ENCODE assay signal across 15 mouse cellular contexts in genomic region chr4:105164952-105165351, GRCm38 (mm10). TPM values are rescaled to one million over a fixed set of nuclear protein-coding genes. Genes with fewer than 3 reads are reported as not detected.
DNase-seq lines count a peak whose midpoint lies in the region; ATAC-seq and TF ChIP-seq lines count a peak whose summit lies in the region.
"Had no signal": no experiment of that assay in that cellular context is flagged by ENCODE, and none has a peak within 500 bp of the region (broad histone marks: within the 10 kb centered on the region; RNA-seq: fewer than 3 reads in every experiment).

No protein-coding gene starts in this region.

- peaks cover 9% of the 10 kb centered on the region; the same call in 1 of the 2 replicates for H3K4me1 ChIP-seq in intestine, embryonic 14.5 days (replicated peaks; ENCODE audit: control insufficient read depth, insufficient read depth, low read length)
- H3K4me1 ChIP-seq in intestine, embryonic 15.5 days (replicated peaks) = 0 out of 2 replicates have a peak, but pooled peaks cover 3% of the 10 kb centered on the region
- peaks cover 11% of the 10 kb centered on the region for H3K4me1 ChIP-seq in midbrain, postnatal 0 days (ENCODE audit: insufficient read depth, low read length)
- peaks cover 62% of the 10 kb centered on the region for H3K4me1 ChIP-seq in midbrain, embryonic 10.5 days
- peaks cover 31% of the 10 kb centered on the region for H3K4me1 ChIP-seq in forebrain, embryonic 14.5 days (ENCODE audit: control insufficient read depth, insufficient read depth, low read length)
- H3K4me1 ChIP-seq: heart, embryonic 15.5 days had no signal

- no peak overlapping the region for H3K9ac ChIP-seq in intestine, embryonic 14.5 days (ENCODE audit: low read length)
- no peak overlapping the region for H3K9ac ChIP-seq in intestine, embryonic 15.5 days
- no peak overlapping the region for H3K9ac ChIP-seq in midbrain, postnatal 0 days (replicated peaks; ENCODE audit: low read length, poor library complexity, severe bottlenecking)
- H3K9ac ChIP-seq in forebrain, embryonic 14.5 days (ENCODE audit: low read length) = no peak overlapping the region
- H3K9ac ChIP-seq: heart, embryonic 15.5 days; hindbrain, embryonic 12.5 days; liver, embryonic 14.5 days; midbrain, embryonic 13.5 days had no signal

- no peaks in the 10 kb centered on the region for H3K9me3 ChIP-seq in intestine, embryonic 14.5 days (ENCODE audit: control insufficient read depth, low read length)
- H3K9me3 ChIP-seq in intestine, embryonic 15.5 days = no peaks in the 10 kb centered on the region
- no peaks in the 10 kb centered on the region for H3K9me3 ChIP-seq in midbrain, postnatal 0 days (ENCODE audit: low read length)
- H3K9me3 ChIP-seq in midbrain, embryonic 10.5 days (replicated peaks) = no peaks in the 10 kb centered on the region
- no peaks in the 10 kb centered on the region for H3K9me3 ChIP-seq in forebrain, embryonic 14.5 days (replicated peaks; ENCODE audit: control insufficient read depth, low read length)
- H3K9me3 ChIP-seq: heart, embryonic 15.5 days; hindbrain, embryonic 12.5 days; midbrain, embryonic 13.5 days had no signal

- H3K36me3 ChIP-seq in intestine, embryonic 14.5 days (ENCODE audit: control insufficient read depth, insufficient read depth, low read length) = peaks cover 10% of the 10 kb centered on the region; the same call in 1 of the 2 replicates
- H3K36me3 ChIP-seq in intestine, embryonic 15.5 days = no peaks in the 10 kb centered on the region
- no peaks in the 10 kb centered on the region for H3K36me3 ChIP-seq in midbrain, postnatal 0 days (ENCODE audit: insufficient read depth, low read length)
- H3K36me3 ChIP-seq in midbrain, embryonic 10.5 days = peaks cover 32% of the 10 kb centered on the region
- peaks cover 16% of the 10 kb centered on the region; the same call in 1 of the 2 replicates for H3K36me3 ChIP-seq in forebrain, embryonic 14.5 days (ENCODE audit: control insufficient read depth, insufficient read depth, low read length)
- H3K36me3 ChIP-seq: heart, embryonic 15.5 days; hindbrain, embryonic 12.5 days had no signal

- WGBS in intestine, embryonic 14.5 days = 96% methylated on average over 6 of the region's 6 CpGs
- 92% methylated on average over 6 of the region's 6 CpGs for WGBS in intestine, embryonic 15.5 days
- WGBS in midbrain, postnatal 0 days = 92% methylated on average over 6 of the region's 6 CpGs
- WGBS in midbrain, embryonic 10.5 days = 93% methylated on average over 6 of the region's 6 CpGs
- 71% methylated on average over 6 of the region's 6 CpGs for WGBS in forebrain, embryonic 14.5 days

- H3K27me3 ChIP-seq in intestine, embryonic 14.5 days (replicated peaks; ENCODE audit: control insufficient read depth, insufficient read depth, low read length) = no peaks in the 10 kb centered on the region
- H3K27me3 ChIP-seq in intestine, embryonic 15.5 days (replicated peaks) = no peaks in the 10 kb centered on the region
- H3K27me3 ChIP-seq in midbrain, postnatal 0 days (ENCODE audit: insufficient read depth, low read length) = no peaks in the 10 kb centered on the region
- H3K27me3 ChIP-seq in midbrain, embryonic 10.5 days (ENCODE audit: low read depth, poor library complexity, severe bottlenecking) = no peaks in the 10 kb centered on the region
- no peaks in the 10 kb centered on the region for H3K27me3 ChIP-seq in forebrain, embryonic 14.5 days (replicated peaks; ENCODE audit: control insufficient read depth, insufficient read depth, low read length)
- H3K27me3 ChIP-seq: heart, embryonic 15.5 days; hindbrain, embryonic 12.5 days; midbrain, embryonic 13.5 days had no signal

- DNase-seq in intestine, embryonic 14.5 days (ENCODE audit: low spot score) = peak; percentile 33
- DNase-seq in midbrain, postnatal 0 days (ENCODE audit: low spot score) = no peak
- DNase-seq in midbrain, embryonic 10.5 days (ENCODE audit: low spot score) = no peak
- peak; percentile 54 for DNase-seq in forebrain, embryonic 14.5 days (ENCODE audit: low spot score)
- no peak for DNase-seq in adrenal gland, postnatal 4 days (ENCODE audit: low spot score in 2 of 2)
- DNase-seq in frontal cortex, postnatal 25 days (ENCODE audit: low spot score in 2 of 2) = no peak
- no peak for DNase-seq in left cerebral cortex, postnatal 4 days
- DNase-seq: cerebellum, adult 11-12 months; kidney, adult 2 months; lung, postnatal 36 days had no signal

- no peak overlapping the region for H3K4me3 ChIP-seq in intestine, embryonic 14.5 days (ENCODE audit: low read depth, low read length)
- no peak overlapping the region for H3K4me3 ChIP-seq in intestine, embryonic 15.5 days (replicated peaks)
- H3K4me3 ChIP-seq in midbrain, postnatal 0 days (ENCODE audit: low read depth, low read length) = no peak overlapping the region
- no peak overlapping the region for H3K4me3 ChIP-seq in midbrain, embryonic 10.5 days
- H3K4me3 ChIP-seq in forebrain, embryonic 14.5 days (ENCODE audit: low read depth, low read length) = no peak overlapping the region
- H3K4me3 ChIP-seq: heart, embryonic 15.5 days; hindbrain, embryonic 12.5 days; midbrain, embryonic 13.5 days had no signal

- peak; percentile 50 for TF ChIP-seq CTCF in midbrain, postnatal 0 days (IDR thresholded peaks at IDR 0.05)

- no peak overlapping the region for H3K27ac ChIP-seq in intestine, embryonic 14.5 days (ENCODE audit: low read depth)
- H3K27ac ChIP-seq in intestine, embryonic 15.5 days = no peak overlapping the region
- no peak overlapping the region for H3K27ac ChIP-seq in midbrain, postnatal 0 days (ENCODE audit: low read depth, low read length)
- no peak overlapping the region; the same call in 1 of the 2 replicates for H3K27ac ChIP-seq in midbrain, embryonic 10.5 days (replicated peaks)
- H3K27ac ChIP-seq in forebrain, embryonic 14.5 days (ENCODE audit: low read depth, low read length) = no peak overlapping the region
- H3K27ac ChIP-seq: heart, embryonic 15.5 days; hindbrain, embryonic 12.5 days; liver, embryonic 14.5 days; midbrain, embryonic 13.5 days had no signal

- intact Hi-C loops in left cerebral cortex, postnatal 4 days (cut with DNase I) = no loop called here

- no peak overlapping the region for H3K4me2 ChIP-seq in intestine, embryonic 14.5 days (ENCODE audit: low read length)
- H3K4me2 ChIP-seq in intestine, embryonic 15.5 days (replicated peaks) = no peak overlapping the region
- no peak overlapping the region for H3K4me2 ChIP-seq in midbrain, postnatal 0 days (ENCODE audit: low read depth, low read length, poor library complexity, severe bottlenecking)
- no peak overlapping the region for H3K4me2 ChIP-seq in forebrain, embryonic 14.5 days (ENCODE audit: low read length)
- H3K4me2 ChIP-seq: heart, embryonic 15.5 days; hindbrain, embryonic 12.5 days; midbrain, embryonic 13.5 days had no signal

- ATAC-seq in intestine, embryonic 14.5 days (replicated peaks; ENCODE audit: low FRiP score, low TSS enrichment, low read depth) = no peak
- ATAC-seq in intestine, embryonic 15.5 days = no peak
- ATAC-seq in midbrain, postnatal 0 days (ENCODE audit: low FRiP score) = no peak
- ATAC-seq in forebrain, embryonic 14.5 days = no peak; the same call in 1 of the 2 replicates
- ATAC-seq: midbrain, embryonic 13.5 days had no signal

RNA-seq across cellular contexts. Expression of gene Plpp3, which starts 7.8 kb away (rescaled TPM):
- 33.2 and 36.9 TPM in 2 replicates for polyA plus RNA-seq in intestine, embryonic 14.5 days (2014; fragmentation: Nextera tagmentation; extraction: Ambion mirVana)
- 41.2 and 42.0 TPM in 2 replicates for polyA plus RNA-seq in intestine, embryonic 15.5 days (2015; fragmentation: Nextera tagmentation; extraction: Ambion mirVana)
- total RNA-seq in midbrain, postnatal 0 days (2014; rRNA removed) = 121 and 148 TPM in 2 replicates
- 142 and 152 TPM in 2 replicates for polyA plus RNA-seq in midbrain, postnatal 0 days (2015; fragmentation: Nextera tagmentation; extraction: Ambion mirVana)
- polyA plus RNA-seq in midbrain, embryonic 10.5 days (2016; fragmentation: Nextera tagmentation; extraction: Ambion mirVana) = 44.5 and 55.6 TPM in 2 replicates
- polyA plus RNA-seq in forebrain, embryonic 14.5 days (2014; fragmentation: Nextera tagmentation; extraction: Ambion mirVana) = 48.6 and 50.8 TPM in 2 replicates
- 100 to 1,000 TPM; 231 to 252 TPM for total RNA-seq in adrenal gland, postnatal 4 days (2021)
- 10 to 100 TPM; 65.1 to 71.3 TPM for total RNA-seq in left cerebral cortex, postnatal 4 days (2021)

RNA-seq across cellular contexts. Expression of gene Prkaa2, which starts 55.3 kb away (rescaled TPM):
- 2.9 and 3.3 TPM in 2 replicates for polyA plus RNA-seq in intestine, embryonic 14.5 days (2014; fragmentation: Nextera tagmentation; extraction: Ambion mirVana)
- 4.6 and 5.4 TPM in 2 replicates for polyA plus RNA-seq in intestine, embryonic 15.5 days (2015; fragmentation: Nextera tagmentation; extraction: Ambion mirVana)
- 25.3 and 34.9 TPM in 2 replicates for total RNA-seq in midbrain, postnatal 0 days (2014; rRNA removed)
- polyA plus RNA-seq in midbrain, postnatal 0 days (2015; fragmentation: Nextera tagmentation; extraction: Ambion mirVana) = 16.1 and 18.4 TPM in 2 replicates
- polyA plus RNA-seq in midbrain, embryonic 10.5 days (2016; fragmentation: Nextera tagmentation; extraction: Ambion mirVana) = 1.9 and 2.6 TPM in 2 replicates
- polyA plus RNA-seq in forebrain, embryonic 14.5 days (2014; fragmentation: Nextera tagmentation; extraction: Ambion mirVana) = 9.8 and 12.8 TPM in 2 replicates
- total RNA-seq in adrenal gland, postnatal 4 days (2021) = 1 to 10 TPM; 5.9 to 7.7 TPM
- total RNA-seq in left cerebral cortex, postnatal 4 days (2021) = 10 to 100 TPM; 35.5 to 40.7 TPM

Comparison
In these comparisons a context has a peak if more than half of its experiments do, and no peak if none do; other contexts are left out.
1. DNase-seq: peak in intestine, embryonic 14.5 days (single experiment) and forebrain, embryonic 14.5 days (single experiment); none in midbrain, postnatal 0 days (single experiment), midbrain, embryonic 10.5 days (single experiment), adrenal gland, postnatal 4 days (0 of 2), frontal cortex, postnatal 25 days (0 of 2) and left cerebral cortex, postnatal 4 days (single experiment).